Mouse (Mus musculus) intestine, embryonic 14.5 days (tissue): Measurements from ENCODE around the gene Itprip. TPM values are rescaled to one million over a fixed set of nuclear protein-coding genes. Genes with fewer than 3 reads are reported as not detected.

ENCODE experiments used
- ATAC-seq: fragments of 200-750 bp; cut with Nextera tagmentation; replicated peaks from 2 replicates; pipeline ENCODE4 v1.8.0; 2017; ENCODE audit warnings: low read depth, moderate number of reproducible peaks, moderate TSS enrichment, moderate library complexity; ENCODE audit not compliant: low FRiP score, low TSS enrichment
- DNase-seq: peaks from one replicate; pipeline ENCODE4 v3.0.0-alpha.2; 2018; ENCODE audit warnings: low spot score
- H3K27ac ChIP-seq: fragments of 300-500 bp; sonication (generic); 2 replicates; pipeline ENCODE4 v1.5.1; 2014; ENCODE audit warnings: low read depth, mild to moderate bottlenecking, control low read depth
- H3K27me3 ChIP-seq: fragments of 300-500 bp; sonication (generic); replicated peaks from 2 replicates; pipeline ENCODE4 v1.6.1; 2014; ENCODE audit warnings: low read length, control low read depth; ENCODE audit not compliant: control insufficient read depth, insufficient read depth
- H3K36me3 ChIP-seq: fragments of 300-500 bp; sonication (generic); 2 replicates; pipeline ENCODE4 v1.6.1; 2014; ENCODE audit warnings: low read length, control low read depth; ENCODE audit not compliant: control insufficient read depth, insufficient read depth
- H3K4me1 ChIP-seq: fragments of 300-500 bp; sonication (generic); replicated peaks from 2 replicates; pipeline ENCODE4 v1.6.1; 2014; ENCODE audit warnings: low read length, control low read depth, mixed read lengths; ENCODE audit not compliant: control insufficient read depth, insufficient read depth
- H3K4me2 ChIP-seq: fragments of 300-500 bp; sonication (generic); 2 replicates; pipeline ENCODE4 v1.6.1; 2014; ENCODE audit warnings: low read length
- H3K4me3 ChIP-seq: fragments of 300-500 bp; sonication (generic); 2 replicates; pipeline ENCODE4 v1.5.1; 2014; ENCODE audit warnings: low read depth, low read length, control low read depth, mixed read lengths
- H3K9ac ChIP-seq: fragments of 300-500 bp; sonication (generic); 2 replicates; pipeline ENCODE4 v1.6.1; 2014; ENCODE audit warnings: mild to moderate bottlenecking, low read length
- H3K9me3 ChIP-seq: fragments of 300-500 bp; sonication (generic); 2 replicates; pipeline ENCODE4 v1.6.1; 2016; ENCODE audit warnings: low read length, control low read depth; ENCODE audit not compliant: control insufficient read depth
- WGBS: fragments of 180-500 bp; shearing (Covaris S2); extraction: QIAGEN DNeasy Blood & Tissue Kit; methylation state at CpG from one replicate; pipeline ENCODE4 v1.1.7; 2014; 5-methylcytosine and 5-hydroxymethylcytosine counted together
- polyA plus RNA-seq: library from polyadenylated mRNA; unstranded; fragments of >200 nt; fragmentation: Nextera tagmentation; extraction: Ambion mirVana; gene quantifications from 2 replicates; pipeline ENCODE4 v1.2.1, GENCODE M21; 2014

The Itprip gene
- polyA plus RNA-seq = 9.9 and 13.0 TPM in 2 replicates

GRCm38 (mm10) chr19:47919126-47919965 lies at the start of gene Itprip, which contains the start of gene Cfap43:
Gene Itprip (minus strand): TSS chr19:47919299.
Gene Cfap43 (minus strand): TSS chr19:47919287.
- H3K9me3 ChIP-seq = no peaks in the 10 kb centered on the region
- ATAC-seq (peak; percentile 76), DNase-seq (peak; percentile 96)
- H3K4me3 ChIP-seq = peak within 1 kb of the TSS; percentile 85
- H3K4me1 ChIP-seq = peaks cover 21% of the 10 kb centered on the region
- peak within 1 kb of the TSS; percentile 79 for H3K9ac ChIP-seq
- H3K27ac ChIP-seq = peak within 1 kb of the TSS; percentile 97
- H3K4me2 ChIP-seq = peak within 1 kb of the TSS; percentile 62
- H3K36me3 ChIP-seq = 0 out of 2 replicates have a peak, but pooled peaks cover 5% of the 10 kb centered on the region
- under 1% methylated on average over 48 of the region's 48 CpGs for WGBS
- H3K27me3 ChIP-seq = no peaks in the 10 kb centered on the region

GRCm38 (mm10) chr19:47958181-47958580 lies 39.1 kb upstream of the Itprip start:
- no peak for DNase-seq

GRCm38 (mm10) chr19:47953169-47953568 lies 34.1 kb upstream of the Itprip start:
- no peak overlapping the region for H3K4me2 ChIP-seq
- 80% methylated on average over 9 of the region's 9 CpGs for WGBS
- no peak for ATAC-seq

More at GRCm38 (mm10) chr19:47958181-47958580, 39.1 kb upstream of the Itprip start:
- no peaks in the 10 kb centered on the region for H3K36me3 ChIP-seq
- H3K4me1 ChIP-seq = no peaks in the 10 kb centered on the region
- 70% methylated on average over 13 of the region's 13 CpGs for WGBS
- H3K4me2 ChIP-seq = no peak overlapping the region
- no peaks in the 10 kb centered on the region for H3K27me3 ChIP-seq
- ATAC-seq = no peak
- no peak overlapping the region for H3K9ac ChIP-seq
- no peaks in the 10 kb centered on the region for H3K9me3 ChIP-seq
- no peak overlapping the region for H3K4me3 ChIP-seq
- no peak overlapping the region for H3K27ac ChIP-seq

GRCm38 (mm10) chr19:47950946-47951345 lies 31.8 kb upstream of the Itprip start:
- H3K4me1 ChIP-seq = no peaks in the 10 kb centered on the region
- 88% methylated on average over 7 of the region's 7 CpGs for WGBS
- no peak overlapping the region for H3K27ac ChIP-seq
- no peak overlapping the region for H3K4me2 ChIP-seq
- DNase-seq = no peak
- no peak overlapping the region for H3K9ac ChIP-seq
- no peak for ATAC-seq
- no peak overlapping the region for H3K4me3 ChIP-seq
- H3K27me3 ChIP-seq = no peaks in the 10 kb centered on the region
- no peaks in the 10 kb centered on the region for H3K9me3 ChIP-seq
- H3K36me3 ChIP-seq = no peaks in the 10 kb centered on the region

More at GRCm38 (mm10) chr19:47953169-47953568, 34.1 kb upstream of the Itprip start:
- Histone ChIP-seq H3K36me3 (no peaks in the 10 kb centered on the region), H3K9me3 (no peaks in the 10 kb centered on the region), H3K4me1 (no peaks in the 10 kb centered on the region), H3K4me3 (no peak overlapping the region), H3K27ac (no peak overlapping the region), H3K27me3 (no peaks in the 10 kb centered on the region), H3K9ac (no peak overlapping the region)
- DNase-seq = no peak

GRCm38 (mm10) chr19:47946821-47947465 lies 27.8 kb upstream of the Itprip start:
- Histone ChIP-seq H3K27ac (no peak overlapping the region), H3K9me3 (no peaks in the 10 kb centered on the region), H3K27me3 (no peaks in the 10 kb centered on the region), H3K9ac (no peak overlapping the region), H3K4me3 (no peak overlapping the region), H3K36me3 (no peaks in the 10 kb centered on the region), H3K4me1 (no peaks in the 10 kb centered on the region), H3K4me2 (peak overlapping the region; percentile 18; the same call in 1 of the 2 replicates)
- whole genome bisulfite sequencing = 54% methylated on average over 23 of the region's 23 CpGs
- DNase-seq (no peak), ATAC-seq (no peak)

- WGBS = 68% methylated on average over 6 of the region's 6 CpGs
- H3K4me2 ChIP-seq = no peak overlapping the region
- H3K36me3 ChIP-seq = no peaks in the 10 kb centered on the region
- no peak overlapping the region for H3K4me3 ChIP-seq
- H3K27me3 ChIP-seq = peaks cover 12% of the 10 kb centered on the region
- DNase-seq (no peak), ATAC-seq (no peak)
- H3K9me3 ChIP-seq = no peaks in the 10 kb centered on the region
- H3K27ac ChIP-seq = no peak overlapping the region
- no peak overlapping the region for H3K9ac ChIP-seq
- H3K4me1 ChIP-seq = peaks cover 6% of the 10 kb centered on the region; the same call in 1 of the 2 replicates
Measured at GRCm38 (mm10) chr19:47939361-47939760, 20.3 kb upstream of the Itprip start.

GRCm38 (mm10) chr19:47937443-47938406 lies 18.6 kb upstream of the Itprip start, which contains the start of gene Cfap58:
Gene Cfap58 (plus strand): TSS chr19:47937675.
- peak; percentile 82 for ATAC-seq
- Histone ChIP-seq H3K9ac (no peak within 1 kb of the TSS), H3K27ac (no peak within 1 kb of the TSS), H3K27me3 (peaks cover 12% of the 10 kb centered on the region), H3K4me1 (peaks cover 6% of the 10 kb centered on the region; the same call in 1 of the 2 replicates), H3K4me2 (peak within 1 kb of the TSS; percentile 85), H3K9me3 (no peaks in the 10 kb centered on the region), H3K4me3 (peak within 1 kb of the TSS; percentile 36), H3K36me3 (no peaks in the 10 kb centered on the region)
- 7% methylated on average over 41 of the region's 41 CpGs for WGBS
- DNase-seq = peak; percentile 83

- H3K9ac ChIP-seq = no peak overlapping the region
- no peak overlapping the region for H3K27ac ChIP-seq
- 67% methylated on average over 9 of the region's 9 CpGs for WGBS
- no peaks in the 10 kb centered on the region for H3K36me3 ChIP-seq
- peak overlapping the region; percentile 36 for H3K4me3 ChIP-seq
- H3K4me1 ChIP-seq = peaks cover 6% of the 10 kb centered on the region; the same call in 1 of the 2 replicates
- H3K27me3 ChIP-seq = peaks cover 12% of the 10 kb centered on the region
- DNase-seq (no peak), ATAC-seq (no peak)
- H3K9me3 ChIP-seq = no peaks in the 10 kb centered on the region
- peak overlapping the region; percentile 85 for H3K4me2 ChIP-seq
Measured at GRCm38 (mm10) chr19:47936938-47937337, 17.8 kb upstream of the Itprip start.
